Mouse (Mus musculus): ENCODE measurements around the gene Muc5b. TPM values are rescaled to one million over a fixed set of nuclear protein-coding genes. Genes with fewer than 3 reads are reported as not detected.
A peak's percentile ranks its signal among the peaks of the same experiment; 100 is the strongest.

The Muc5b gene
- total RNA-seq, 2 experiments from 2014 or later: not detected

DNA sequence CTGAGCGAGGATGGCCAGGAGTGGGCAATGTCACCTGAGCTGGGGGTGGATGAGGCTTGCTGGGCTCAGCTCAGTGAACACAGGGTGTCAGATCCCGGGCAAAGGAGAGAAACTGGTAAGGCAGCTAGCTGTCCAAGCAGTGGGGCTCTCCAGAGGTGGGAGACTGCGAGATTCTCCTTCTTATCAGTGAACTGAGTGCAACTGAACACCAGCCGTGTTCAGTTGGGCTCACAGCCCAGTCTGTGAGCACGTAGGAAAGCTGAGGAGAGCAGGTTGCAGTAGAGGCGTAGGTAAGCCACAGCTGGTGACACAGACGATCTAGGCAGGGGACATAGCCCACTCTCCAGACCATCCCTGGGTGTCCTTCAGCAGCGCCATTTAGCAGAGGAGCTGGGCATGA, 2.4 kb upstream of the Muc5b start:
- Histone ChIP-seq H3K4me3 (no peak overlapping the region), H3K27ac (no peak overlapping the region)
- DNase-seq (ENCODE audit: low spot score in 2 of 2): no peak
- no peak for TF ChIP-seq CTCF (conservative IDR thresholded peaks at IDR 0.05)

DNA sequence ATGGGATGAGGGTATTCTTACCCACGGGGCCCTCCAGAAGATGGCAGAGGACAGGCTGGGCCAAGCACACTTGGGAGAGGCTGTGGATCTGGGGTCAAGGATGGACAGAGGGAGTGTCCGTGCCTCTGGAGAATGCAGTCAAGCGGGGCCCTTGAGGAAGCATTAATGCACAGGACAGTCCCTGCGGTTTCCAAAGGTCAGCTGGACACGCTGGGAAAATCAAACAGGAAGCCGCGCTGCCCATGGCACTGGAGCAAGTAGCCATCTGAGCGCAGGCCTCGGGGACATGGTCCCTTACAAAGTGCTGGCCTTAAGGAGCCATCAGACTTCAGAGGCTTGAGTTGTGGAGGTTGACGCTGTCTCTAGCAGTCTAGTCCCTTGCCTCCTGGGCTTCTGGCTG, 1.5 kb downstream of the Muc5b start:
- no peak overlapping the region for H3K27ac ChIP-seq
- TF ChIP-seq CTCF (conservative IDR thresholded peaks at IDR 0.05): no peak
- H3K4me3 ChIP-seq: no peak overlapping the region
- DNase-seq (ENCODE audit: low spot score in 2 of 2): no peak

DNA sequence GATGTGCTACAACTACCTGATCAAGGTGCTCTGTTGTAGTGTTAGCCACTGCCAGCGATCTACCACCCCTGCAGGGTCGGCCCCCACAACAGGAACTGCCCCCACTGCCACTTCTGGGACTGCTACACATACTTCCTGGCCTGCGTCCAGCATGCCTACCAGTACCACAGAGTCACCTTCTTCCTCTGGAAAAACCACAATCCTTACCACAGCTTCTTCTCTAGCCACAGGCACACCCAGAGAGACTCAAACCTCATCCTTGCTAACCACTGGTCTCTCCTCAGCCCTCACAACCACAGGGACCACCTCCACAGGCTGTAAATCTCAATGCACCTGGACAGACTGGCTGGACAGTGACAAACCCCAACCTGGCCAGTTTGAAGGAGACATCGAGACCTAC, 22.2 kb downstream of the Muc5b start:
- no peak overlapping the region for H3K27ac ChIP-seq
- H3K4me3 ChIP-seq: no peak overlapping the region
- DNase-seq (ENCODE audit: low spot score in 2 of 2): no peak
- no peak for TF ChIP-seq CTCF (conservative IDR thresholded peaks at IDR 0.05)

DNA sequence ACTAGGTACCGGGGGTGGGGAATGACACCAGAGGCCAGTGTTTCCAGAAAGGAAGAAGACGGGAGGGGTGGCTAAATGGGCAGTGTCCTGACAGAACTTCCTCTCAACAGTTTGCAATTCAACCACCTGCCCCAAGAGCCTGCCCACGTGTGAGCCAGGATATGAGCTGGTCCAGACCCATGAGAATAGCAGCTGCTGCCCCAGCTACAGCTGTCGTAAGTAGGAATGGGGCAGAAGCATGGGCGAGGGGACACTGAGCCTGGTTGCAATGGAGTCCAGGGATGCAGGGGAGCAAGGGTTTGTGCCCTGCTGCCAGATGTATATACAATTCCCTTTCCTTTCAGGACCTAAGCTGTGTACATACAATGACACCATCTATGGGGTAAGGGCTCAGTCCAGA, 30.8 kb downstream of the Muc5b start:
- no peak overlapping the region for H3K4me3 ChIP-seq
- no peak overlapping the region for H3K27ac ChIP-seq
- TF ChIP-seq CTCF (conservative IDR thresholded peaks at IDR 0.05): no peak
- DNase-seq (ENCODE audit: low spot score in 2 of 2): no peak

DNA sequence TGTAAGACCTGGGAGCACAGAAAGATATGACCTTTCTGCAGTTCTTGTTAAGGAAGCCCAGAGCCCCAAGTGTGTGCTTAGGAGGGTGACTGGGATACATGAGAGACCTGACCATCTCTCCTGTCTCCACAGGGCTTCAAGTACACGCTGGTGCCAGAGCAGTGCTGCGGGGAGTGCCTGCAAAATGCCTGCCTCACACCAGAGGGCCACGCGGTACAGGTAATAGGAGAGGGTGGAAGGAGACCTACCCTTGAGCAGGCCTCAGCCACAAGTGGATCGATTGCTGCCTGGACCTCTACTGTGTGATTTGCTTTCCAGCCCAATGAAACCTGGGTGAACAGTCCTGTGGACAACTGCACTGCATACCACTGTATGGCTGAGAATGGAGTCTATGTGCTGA, 31.7 kb downstream of the Muc5b start:
- no peak for DNase-seq (ENCODE audit: low spot score in 2 of 2)
- peak; percentile 35 for TF ChIP-seq CTCF (conservative IDR thresholded peaks at IDR 0.05)
- Histone ChIP-seq H3K27ac (no peak overlapping the region), H3K4me3 (no peak overlapping the region)

DNA sequence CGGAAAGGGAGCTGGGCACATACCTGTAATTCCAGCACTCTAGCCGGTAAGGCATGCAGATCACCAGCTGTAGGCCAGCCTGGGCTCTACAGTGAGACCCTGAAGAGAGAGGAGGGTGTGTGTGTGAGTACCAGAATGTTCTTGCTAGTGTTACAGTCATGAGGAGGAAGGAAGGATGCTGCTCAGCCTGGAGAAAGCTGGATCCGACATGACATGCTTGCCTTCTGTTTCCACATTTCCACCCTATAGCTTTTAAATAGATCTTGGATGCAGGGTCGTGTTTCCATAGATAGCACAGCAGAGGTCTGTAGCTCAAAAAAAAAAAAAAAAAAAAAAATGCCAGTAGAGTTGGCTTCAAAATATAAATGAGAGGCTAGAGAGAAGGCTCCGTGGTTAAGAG, 36.0 kb downstream of the Muc5b start:
- H3K27ac ChIP-seq: no peak overlapping the region
- no peak for DNase-seq (ENCODE audit: low spot score in 2 of 2)
- TF ChIP-seq CTCF (conservative IDR thresholded peaks at IDR 0.05): no peak

DNA sequence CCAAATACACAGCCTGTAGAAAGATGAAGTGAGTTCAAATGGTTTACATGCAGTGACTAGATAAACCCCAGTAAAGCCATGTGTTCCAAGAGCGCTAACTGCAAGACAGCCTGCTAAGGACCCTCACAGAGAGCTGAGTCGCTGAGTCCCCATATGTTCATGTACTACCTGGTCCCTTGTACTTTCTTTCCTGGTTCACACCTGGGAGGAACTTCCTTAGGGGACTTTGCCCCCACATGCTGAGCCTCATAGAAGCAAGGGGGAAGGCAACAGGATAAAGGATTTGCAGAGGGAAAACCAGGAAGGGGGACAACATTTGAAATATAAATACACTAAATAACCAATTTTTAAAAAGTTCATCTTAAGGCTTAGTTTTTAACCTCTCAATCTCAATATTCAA, 39.9 kb downstream of the Muc5b start:
- no peak overlapping the region for H3K27ac ChIP-seq
- no peak overlapping the region for H3K4me3 ChIP-seq
- TF ChIP-seq CTCF (conservative IDR thresholded peaks at IDR 0.05): no peak
- no peak for DNase-seq (ENCODE audit: low spot score in 2 of 2)

More for the DNA sequence above, 36.0 kb downstream of the Muc5b start:
- no peak overlapping the region for H3K4me3 ChIP-seq

DNA sequence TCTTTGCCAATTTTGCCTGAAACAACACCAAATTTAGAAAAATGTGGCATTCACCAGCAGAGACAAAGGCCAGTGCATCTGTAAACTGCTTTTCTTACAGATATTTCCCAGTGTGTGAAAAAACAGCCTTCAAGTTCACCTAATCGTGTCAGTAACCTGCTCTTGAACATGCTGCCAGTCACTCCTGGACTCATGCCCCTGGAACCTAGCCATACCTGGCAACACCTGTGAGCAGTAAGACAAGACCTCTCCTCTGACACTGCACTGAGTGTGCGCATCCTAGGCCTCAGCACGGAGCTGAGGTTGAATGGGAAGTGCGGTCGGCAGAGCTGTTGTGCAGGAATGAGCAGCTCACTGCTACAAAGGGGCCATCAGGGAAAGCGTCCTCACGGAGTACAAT, 53.3 kb downstream of the Muc5b start:
- no peak for TF ChIP-seq CTCF (conservative IDR thresholded peaks at IDR 0.05)
- Histone ChIP-seq H3K27ac (no peak overlapping the region), H3K4me3 (no peak overlapping the region)
- DNase-seq (ENCODE audit: low spot score in 2 of 2): no peak

DNA sequence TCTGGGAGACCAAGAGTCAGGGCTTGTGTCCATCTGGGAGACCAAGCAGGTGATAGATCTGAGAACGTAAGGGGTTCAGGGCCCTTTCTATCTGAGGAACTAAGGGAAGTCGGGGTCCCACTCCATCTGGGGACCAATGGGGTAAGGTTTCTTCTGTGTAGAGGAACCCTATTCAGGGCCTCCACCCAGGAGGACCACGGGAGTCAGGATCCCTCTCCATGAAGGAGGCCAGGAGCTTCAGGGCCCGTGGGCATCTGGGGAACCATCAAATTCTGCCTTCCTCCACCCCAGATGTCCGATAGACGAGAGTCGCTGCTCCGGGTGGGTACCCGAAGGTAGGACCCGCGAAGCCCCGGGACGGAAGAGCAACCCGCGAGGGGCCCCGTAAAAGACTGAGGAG, 63.0 kb downstream of the Muc5b start:
- Histone ChIP-seq H3K27ac (peak overlapping the region; percentile 97), H3K4me3 (peak overlapping the region; percentile 92)
- no peak for DNase-seq (ENCODE audit: low spot score in 2 of 2)
- TF ChIP-seq CTCF (conservative IDR thresholded peaks at IDR 0.05): no peak

DNA sequence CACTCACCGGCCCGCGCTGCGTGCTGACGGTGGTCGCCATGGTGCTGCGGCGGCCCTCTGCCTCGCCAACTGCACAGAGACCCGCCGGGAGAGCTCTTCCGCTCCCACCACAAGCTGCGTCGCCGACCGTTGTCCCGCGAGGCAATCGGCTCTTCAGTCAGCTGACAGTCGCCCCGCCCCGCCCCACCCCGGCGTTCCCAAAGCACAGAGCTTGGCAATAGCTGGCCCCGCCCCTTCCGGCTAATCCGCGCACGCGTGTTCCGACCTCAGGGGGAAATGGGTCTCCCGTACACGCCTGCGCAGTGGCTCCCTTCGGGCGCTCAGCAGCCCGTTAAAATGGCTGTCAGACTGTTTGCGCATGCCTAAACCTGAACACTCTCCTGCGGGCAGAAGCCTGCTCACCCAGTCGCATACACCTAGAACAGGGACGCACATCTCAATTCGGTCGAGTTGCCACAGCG, 63.4 kb downstream of the Muc5b start:
- H3K27ac ChIP-seq: peak overlapping the region; percentile 98
- peak; percentile 99 to 100 for DNase-seq (ENCODE audit: low spot score in 2 of 2)
- H3K4me3 ChIP-seq: peak overlapping the region; percentile 92
- TF ChIP-seq CTCF (conservative IDR thresholded peaks at IDR 0.05): no peak

DNA sequence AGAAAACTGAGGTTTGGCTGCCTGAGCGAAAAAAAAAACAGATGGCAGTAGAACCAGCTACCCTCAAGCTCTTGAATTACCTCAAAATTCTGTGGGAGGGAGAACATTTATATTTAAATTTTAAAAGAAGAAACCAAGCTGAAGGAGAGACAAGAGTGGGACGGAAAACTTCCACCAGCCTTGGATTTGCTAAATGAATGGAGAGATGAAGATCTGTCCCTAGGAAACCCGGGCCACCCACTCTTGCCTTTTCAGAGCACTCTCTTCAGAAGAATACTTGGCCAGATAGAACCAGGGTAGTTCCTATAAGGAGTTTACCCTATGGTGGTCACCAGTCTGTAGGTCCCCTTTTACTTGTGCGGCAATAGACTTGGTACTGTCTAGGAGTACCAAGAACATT, 63.9 kb downstream of the Muc5b start:
- H3K4me3 ChIP-seq: peak overlapping the region; percentile 92
- peak overlapping the region; percentile 98 for H3K27ac ChIP-seq
- DNase-seq (ENCODE audit: low spot score in 2 of 2): peak in 1 of 2 experiments; percentile 48
- TF ChIP-seq CTCF (conservative IDR thresholded peaks at IDR 0.05): no peak

DNA sequence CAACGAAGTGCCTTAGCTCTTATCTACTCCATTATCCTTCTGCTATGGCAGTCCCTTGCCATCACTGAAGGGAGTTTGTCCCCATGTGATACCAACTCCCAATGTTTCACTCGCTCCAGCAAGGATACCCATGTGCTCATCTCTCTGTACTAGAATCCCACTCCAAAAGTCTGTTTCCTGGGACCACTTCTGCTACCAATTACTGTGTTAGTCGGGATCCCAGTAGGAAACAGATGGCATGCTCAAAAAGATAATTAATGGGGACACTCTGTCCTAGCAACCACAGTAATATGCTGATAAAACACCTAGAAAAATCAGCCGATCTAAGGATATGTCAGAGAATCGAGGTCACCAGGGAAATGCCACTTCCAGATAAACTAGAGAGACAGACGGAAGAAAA, 69.7 kb downstream of the Muc5b start:
- Histone ChIP-seq H3K4me3 (no peak overlapping the region), H3K27ac (peak overlapping the region; percentile 63)
- TF ChIP-seq CTCF (conservative IDR thresholded peaks at IDR 0.05): no peak
- DNase-seq (ENCODE audit: low spot score in 2 of 2): peak; percentile 51 to 61

DNA sequence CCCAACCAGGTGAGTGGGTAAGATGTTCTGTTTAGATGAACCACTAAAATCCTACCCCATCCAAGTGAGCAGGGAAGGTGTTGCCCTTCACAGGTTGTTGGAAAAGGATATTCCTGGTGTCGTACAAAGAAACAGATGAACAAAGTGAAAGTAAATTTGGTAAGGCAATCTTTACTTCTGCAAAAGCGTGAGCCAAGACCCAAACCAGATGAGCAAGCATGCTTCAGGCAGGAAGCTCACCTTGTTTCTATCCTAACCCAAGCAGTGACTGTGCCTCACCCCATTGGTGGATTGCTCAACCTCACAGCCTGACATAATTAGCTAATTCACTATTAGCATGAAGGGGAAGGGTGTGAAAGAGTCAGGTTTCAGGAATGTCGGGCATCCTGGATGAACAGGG, 72.4 kb downstream of the Muc5b start:
- Histone ChIP-seq H3K27ac (no peak overlapping the region), H3K4me3 (no peak overlapping the region)
- DNase-seq (ENCODE audit: low spot score in 2 of 2): no peak
- no peak for TF ChIP-seq CTCF (conservative IDR thresholded peaks at IDR 0.05)

DNA sequence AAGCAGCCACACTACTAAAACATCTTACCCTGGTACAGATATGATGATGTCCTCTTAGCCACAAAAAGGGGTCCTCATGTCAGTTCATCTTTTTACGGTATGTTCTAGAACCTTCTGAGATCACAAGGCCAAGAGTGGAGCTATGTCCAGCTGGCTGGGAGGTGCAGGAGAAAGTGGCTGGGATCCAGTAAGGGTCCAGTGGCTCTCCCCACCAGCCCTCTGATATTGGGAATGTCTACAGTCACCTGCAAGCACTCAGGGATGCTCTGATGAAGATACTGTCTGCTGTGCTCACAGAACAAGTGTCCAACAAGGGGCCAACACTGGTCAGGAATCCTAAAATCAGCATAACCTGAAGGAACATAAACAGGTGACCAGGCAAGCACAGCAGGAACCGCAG, 79.5 kb downstream of the Muc5b start, which contains the start of gene Tollip:
TSS of gene Tollip (minus strand) at position 101 of the 400 bp plus-strand sequence.
- Histone ChIP-seq H3K27ac (no peak within 1 kb of the TSS), H3K4me3 (no peak within 1 kb of the TSS)
- TF ChIP-seq CTCF (conservative IDR thresholded peaks at IDR 0.05): no peak
- no peak for DNase-seq (ENCODE audit: low spot score in 2 of 2)

Other genes starting within 250 kb of the Muc5b start
- not detected for gene Muc6, start 183.8 kb upstream of the Muc5b start, total RNA-seq (2021)
- gene Muc2, start 148.7 kb upstream of the Muc5b start, total RNA-seq (2021): under 1 TPM in 1 of 2 experiments, not detected in 1; 0.27 TPM
- gene Muc5ac, start 50.1 kb upstream of the Muc5b start, total RNA-seq (2021): not detected
- gene Tollip, start 79.4 kb downstream of the Muc5b start, total RNA-seq (2021): 100 to 1,000 TPM; 112 to 123 TPM
- 100 to 1,000 TPM; 175 to 181 TPM for gene Brsk2, start 110.7 kb downstream of the Muc5b start, total RNA-seq (2021)
- 10 to 100 TPM; 29.0 to 29.3 TPM for gene Mob2, start 222.0 kb downstream of the Muc5b start, total RNA-seq (2021)

Measured in layer of hippocampus, adult 2 months (tissue).